Mouse (Mus musculus) right cerebral cortex, postnatal 4 days (tissue): ENCODE results near the gene Hspa13.
A peak's percentile ranks its signal among the peaks of the same experiment; 100 is the strongest.

Experiments
- DNase-seq: peaks from one replicate; pipeline ENCODE4 v3.0.0-alpha.2; 2022

Gene Hspa13

GRCm38 (mm10) chr16:75766388-75767249 is at the start of gene Hspa13:
Hspa13 (minus strand) TSS chr16:75767104.
- peak; percentile 95 for DNase-seq

GRCm38 (mm10) chr16:75779271-75779670 is 12.4 kb upstream of the Hspa13 start:
- no peak for DNase-seq

GRCm38 (mm10) chr16:75773222-75773621 is 6.3 kb upstream of the Hspa13 start:
- no peak for DNase-seq

GRCm38 (mm10) chr16:75767250-75768002 is 522 bp upstream of the Hspa13 start:
- no peak for DNase-seq

- DNase-seq = no peak
Observed at GRCm38 (mm10) chr16:75752876-75753275, 14.0 kb downstream of the Hspa13 start.

GRCm38 (mm10) chr16:75750103-75750502 is 16.8 kb downstream of the Hspa13 start:
- no peak for DNase-seq

GRCm38 (mm10) chr16:75748926-75749325 is 18.0 kb downstream of the Hspa13 start:
- DNase-seq = no peak

- no peak for DNase-seq
Observed at GRCm38 (mm10) chr16:75744014-75744413, 22.9 kb downstream of the Hspa13 start.

- DNase-seq = no peak
Observed at GRCm38 (mm10) chr16:75717405-75718173, 49.3 kb downstream of the Hspa13 start.

GRCm38 (mm10) chr16:75696176-75696575 is 70.7 kb downstream of the Hspa13 start:
- peak; percentile 13 for DNase-seq
